Mouse (Mus musculus) thymus, adult 2 months (tissue): Measurements from ENCODE around the gene Ddr2.

Experiments
- CTCF ChIP-seq: fragments of 200-500 bp; IDR thresholded peaks from 2 replicates; pipeline ENCODE4 v1.5.1; 2012; ENCODE audit warnings: mild to moderate bottlenecking, control low read depth, low read length, moderate library complexity, borderline replicate concordance; ENCODE audit not compliant: control insufficient read depth, poor library complexity, insufficient read depth; ENCODE audit errors: extremely low read depth
- POLR2A ChIP-seq: fragments of 200-500 bp; IDR thresholded peaks from 2 replicates; pipeline ENCODE4 v1.6.1; 2012; ENCODE audit warnings: mild to moderate bottlenecking, low read length, control low read depth, moderate library complexity; ENCODE audit not compliant: control insufficient read depth, poor library complexity, insufficient read depth; ENCODE audit errors: extremely low read depth

GRCm38 (mm10) chr1:170006516-170006915 is 104.0 kb downstream of the Ddr2 start:
- TF ChIP-seq CTCF: no peak
- no peak for TF ChIP-seq POLR2A
